Mouse (Mus musculus) cerebellum, adult 9-11 months (tissue): Measurements from ENCODE around the gene Sema5a.
A peak's percentile ranks its signal among the peaks of the same experiment; 100 is the strongest.

Experiments used
- DNase-seq: peaks from one replicate; pipeline ENCODE4 v3.0.0; 2022

Sema5a gene

DNA sequence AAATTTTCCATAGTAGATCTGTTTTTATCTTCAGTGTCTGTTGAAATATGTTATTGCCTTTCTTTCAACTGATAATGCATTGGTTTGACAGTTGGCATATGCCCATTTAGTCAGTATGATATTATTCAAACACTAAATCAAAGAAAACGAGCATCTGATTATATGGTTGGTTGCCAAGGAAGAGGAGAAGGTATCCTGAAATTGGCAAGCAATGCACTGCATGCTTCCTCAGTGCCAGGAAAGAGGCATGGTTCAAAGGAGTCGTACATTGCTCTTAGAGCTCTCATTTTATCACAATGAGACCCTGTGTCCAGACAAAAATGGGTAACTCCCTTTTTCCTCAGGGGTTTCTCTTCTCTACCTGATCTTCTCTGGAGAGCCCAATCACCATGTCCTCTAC is 214.4 kb downstream of the Sema5a start:
- DNase-seq, result peak; percentile 40

DNA sequence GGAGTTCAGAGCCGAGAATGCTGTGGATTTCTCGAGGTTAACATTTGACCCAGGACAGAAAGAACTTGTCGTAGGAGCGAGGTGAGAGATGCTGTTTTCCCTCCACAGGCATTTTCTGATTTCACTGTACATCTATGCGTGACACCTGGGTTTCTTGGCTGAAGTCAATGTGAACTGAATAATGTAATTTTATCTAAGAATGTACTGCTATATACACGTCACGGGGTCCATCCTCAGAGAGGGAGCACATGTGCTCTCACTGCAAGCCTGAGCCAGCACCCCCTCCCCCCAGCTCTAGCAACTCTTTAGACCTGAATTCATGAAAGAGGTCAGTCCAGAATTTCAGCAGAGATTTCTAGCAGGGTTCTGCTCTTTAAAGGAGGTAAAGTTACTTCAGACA is 215.6 kb downstream of the Sema5a start:
- no peak for DNase-seq

GRCm38 (mm10) chr15:32471480-32472050 is 227.0 kb downstream of the Sema5a start:
- no peak for DNase-seq

- no peak for DNase-seq
These were observed 236.1 kb downstream of the Sema5a start for GRCm38 (mm10) chr15:32480747-32481146.

- DNase-seq, result no peak
These were observed 240.7 kb downstream of the Sema5a start for GRCm38 (mm10) chr15:32485064-32485964.

- no peak for DNase-seq
These were observed 243.4 kb downstream of the Sema5a start for GRCm38 (mm10) chr15:32487968-32488367.

DNA sequence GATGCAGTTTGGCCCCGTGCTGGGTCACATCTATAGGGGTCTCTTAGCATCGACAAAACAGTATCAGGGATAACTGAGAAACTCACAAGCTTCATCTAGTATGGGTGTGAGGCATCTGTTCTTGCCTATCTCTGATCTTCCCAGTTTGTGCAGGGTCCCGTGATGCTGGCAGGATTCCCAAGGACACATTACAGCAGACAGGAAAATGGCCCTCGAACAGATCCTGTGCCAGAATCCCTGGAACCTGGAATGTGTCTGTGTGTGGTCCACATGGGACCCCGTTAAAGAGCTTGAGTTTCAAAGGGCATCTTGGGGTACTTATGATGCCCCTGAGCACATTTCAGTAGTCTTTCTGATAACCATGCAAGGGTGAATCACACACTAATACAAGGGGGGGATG is 249.6 kb downstream of the Sema5a start:
- no peak for DNase-seq

GRCm38 (mm10) chr15:32494899-32495298 is 250.3 kb downstream of the Sema5a start:
- no peak for DNase-seq

- peak; percentile 86 for DNase-seq
These were observed 252.3 kb downstream of the Sema5a start for GRCm38 (mm10) chr15:32496880-32497279.

- no peak for DNase-seq
These were observed 261.3 kb downstream of the Sema5a start for GRCm38 (mm10) chr15:32505941-32506340.

GRCm38 (mm10) chr15:32508282-32508681 is 263.7 kb downstream of the Sema5a start:
- DNase-seq, result no peak

GRCm38 (mm10) chr15:32514877-32515276 is 270.3 kb downstream of the Sema5a start:
- DNase-seq, result no peak

- DNase-seq, result no peak
These were observed 273.3 kb downstream of the Sema5a start for GRCm38 (mm10) chr15:32517954-32518353.

DNA sequence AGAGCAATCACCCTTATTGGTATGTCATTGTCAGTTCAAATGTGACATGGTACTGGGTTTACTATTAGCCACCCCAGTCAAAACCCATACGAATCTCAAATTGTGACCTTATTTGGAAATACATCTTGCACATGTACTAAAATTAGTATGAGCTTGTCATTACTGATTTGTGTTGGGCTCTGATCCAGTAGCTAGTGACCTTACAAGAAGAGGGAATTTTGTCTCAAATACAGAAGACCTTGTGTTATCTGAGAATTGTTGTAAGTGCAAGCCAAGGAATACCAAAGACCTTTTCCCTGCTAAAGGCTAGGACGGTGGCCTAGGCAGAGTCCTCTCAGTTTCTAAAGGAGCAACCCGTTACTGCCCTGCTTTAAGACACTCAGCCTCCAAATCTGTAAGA is 287.9 kb downstream of the Sema5a start:
- DNase-seq, result no peak

DNA sequence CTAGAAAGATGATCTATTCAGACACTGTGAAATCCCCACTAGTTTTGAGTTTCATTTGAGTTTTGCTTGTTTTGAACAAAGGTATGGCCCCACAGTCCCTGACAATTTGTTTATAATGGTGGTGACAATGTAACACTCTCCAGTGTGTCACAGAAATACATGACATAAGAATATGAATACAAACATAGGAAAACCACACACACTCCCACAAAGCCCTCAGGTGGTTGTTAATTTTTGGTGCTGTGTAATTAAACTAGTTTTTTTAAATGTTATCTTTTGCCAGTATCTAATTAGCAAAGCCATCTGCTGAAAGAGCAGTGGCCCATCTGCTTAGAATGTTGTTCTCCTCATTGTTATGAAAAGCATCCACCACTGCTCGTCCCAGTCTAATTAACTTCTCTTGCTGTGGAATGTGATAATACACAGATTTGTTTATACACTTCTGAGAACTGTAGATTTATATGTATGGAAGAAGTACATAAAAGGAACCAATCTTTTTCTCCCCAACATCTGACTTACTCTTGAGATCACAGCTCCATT is 289.0 kb downstream of the Sema5a start:
- peak; percentile 51 for DNase-seq

GRCm38 (mm10) chr15:32536755-32537503 is 292.3 kb downstream of the Sema5a start:
- DNase-seq, result no peak

- DNase-seq, result no peak
These were observed 292.8 kb downstream of the Sema5a start for GRCm38 (mm10) chr15:32537504-32537792.

DNA sequence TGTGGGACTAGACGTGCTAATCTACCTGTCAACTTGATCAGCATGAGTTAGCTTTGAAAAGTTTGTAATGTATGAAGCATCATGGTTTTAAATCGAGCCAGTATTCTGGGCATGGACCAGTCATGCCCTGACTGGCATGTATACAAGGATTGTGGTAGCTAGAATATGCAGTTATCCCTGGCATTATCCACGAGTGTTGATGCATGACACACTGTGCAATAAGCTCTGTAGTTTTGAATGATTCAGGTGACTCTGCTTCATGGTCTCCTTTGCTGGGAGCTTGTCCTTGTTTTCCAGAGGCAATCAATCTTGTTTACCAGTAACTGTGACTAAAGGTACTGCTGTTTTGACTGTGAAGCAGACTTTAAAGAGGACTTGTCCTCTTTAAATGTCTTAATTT is 293.5 kb downstream of the Sema5a start:
- DNase-seq, result no peak

DNA sequence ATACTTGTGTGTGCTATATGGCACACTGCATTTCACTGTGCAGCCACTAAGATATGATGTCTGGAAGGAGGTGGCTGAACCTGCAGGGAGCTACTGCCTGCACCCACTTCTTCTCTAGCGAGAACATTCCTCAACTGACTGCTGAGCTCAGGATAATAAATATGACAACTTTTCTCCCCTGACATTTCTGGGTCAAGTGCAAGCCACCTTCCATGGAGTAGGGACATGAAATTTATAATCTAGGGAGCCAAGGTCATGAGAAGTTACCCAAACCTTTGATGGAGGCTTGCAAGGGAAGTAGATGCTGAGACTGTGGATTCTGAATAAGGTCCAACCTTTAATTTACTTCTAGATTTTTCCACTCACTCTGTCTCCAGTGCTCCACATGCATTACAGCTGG is 298.1 kb downstream of the Sema5a start:
- no peak for DNase-seq

DNA sequence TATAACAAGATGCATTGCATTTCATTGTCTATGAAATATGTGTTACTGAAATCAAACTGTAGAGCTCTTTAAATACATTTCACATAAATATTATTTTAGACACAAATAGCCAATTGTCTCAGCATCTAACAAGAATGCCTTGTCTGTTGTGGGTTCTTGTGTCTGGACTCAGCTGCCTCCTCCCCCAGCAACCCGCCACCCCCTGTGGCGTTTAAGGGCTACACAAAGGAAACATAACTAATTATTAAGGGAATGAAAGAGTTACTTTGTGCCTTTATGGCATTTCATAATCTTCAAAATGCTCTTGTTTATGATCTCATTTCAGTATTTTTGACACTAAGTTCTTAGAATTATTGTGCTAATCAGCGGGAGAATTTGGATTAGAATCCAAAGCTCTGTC is 298.6 kb downstream of the Sema5a start:
- DNase-seq, result no peak

DNA sequence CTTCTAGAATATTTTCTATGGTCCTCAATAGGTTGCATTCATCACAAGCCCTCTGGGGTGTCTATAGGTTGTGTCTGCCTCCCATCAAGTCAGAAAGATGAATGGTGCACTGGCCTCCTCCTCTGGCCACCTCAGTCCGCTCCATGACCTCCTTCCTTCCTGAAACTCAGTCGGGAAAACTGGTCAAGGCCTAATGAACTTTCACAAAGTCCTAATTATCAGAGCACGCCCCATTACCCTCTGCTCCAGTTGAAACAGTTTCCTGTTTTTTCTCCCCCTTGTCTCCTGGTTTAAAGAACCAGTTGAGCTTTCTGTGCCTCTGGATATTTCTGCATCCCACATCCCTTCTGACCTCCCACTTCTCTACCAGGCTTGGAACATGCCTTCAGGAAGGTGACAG is 300.8 kb downstream of the Sema5a start:
- no peak for DNase-seq

GRCm38 (mm10) chr15:32546746-32547145 is 302.1 kb downstream of the Sema5a start:
- no peak for DNase-seq

- peak; percentile 28 for DNase-seq
These were observed 314.3 kb downstream of the Sema5a start for GRCm38 (mm10) chr15:32558925-32559324.

DNA sequence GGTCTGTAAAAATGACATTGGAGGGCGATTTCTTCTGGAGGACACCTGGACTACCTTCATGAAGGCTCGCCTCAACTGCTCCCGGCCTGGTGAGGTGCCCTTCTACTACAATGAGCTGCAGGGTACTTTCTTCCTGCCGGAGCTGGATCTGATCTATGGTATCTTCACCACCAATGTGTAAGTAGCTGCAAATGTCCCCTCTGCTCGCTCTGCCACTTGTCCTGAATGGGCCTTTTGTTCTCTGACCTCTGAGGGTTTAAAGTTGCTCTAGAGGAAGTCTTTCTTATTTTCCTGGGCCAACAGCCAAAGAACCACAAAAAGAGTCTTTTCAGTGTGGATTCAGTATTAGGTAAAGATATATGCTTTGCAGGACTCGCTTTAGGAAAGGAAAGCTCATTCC is 318.0 kb downstream of the Sema5a start:
- no peak for DNase-seq
